Mouse (Mus musculus) liver, embryonic 11.5 days (tissue): ENCODE data around the gene Plcb4. TPM values are rescaled to one million over a fixed set of nuclear protein-coding genes. Genes with fewer than 3 reads are reported as not detected.

Experiments used
- ATAC-seq: fragments of 200-750 bp; cut with Nextera tagmentation; replicated peaks from 2 replicates; pipeline ENCODE4 v1.8.0; 2017; ENCODE audit warnings: moderate number of reproducible peaks, mild to moderate bottlenecking, moderate TSS enrichment, moderate library complexity; ENCODE audit not compliant: low FRiP score
- DNase-seq: peaks from one replicate; pipeline ENCODE4 v3.0.0-alpha.2; 2017; ENCODE audit warnings: low spot score
- H3K27ac ChIP-seq: fragments of 300-500 bp; sonication (generic); 2 replicates; pipeline ENCODE4 v1.5.1; 2014; ENCODE audit warnings: mild to moderate bottlenecking, low read depth, low read length, control low read depth
- H3K27me3 ChIP-seq: fragments of 300-500 bp; sonication (generic); replicated peaks from 2 replicates; pipeline ENCODE4 v1.6.1; 2014; ENCODE audit warnings: low read length, mixed read lengths; ENCODE audit not compliant: control insufficient read depth, insufficient read depth
- H3K36me3 ChIP-seq: fragments of 300-500 bp; sonication (generic); 2 replicates; pipeline ENCODE4 v1.6.1; 2014; ENCODE audit warnings: mild to moderate bottlenecking, low read length, moderate library complexity, mixed read lengths; ENCODE audit not compliant: control insufficient read depth, insufficient read depth
- H3K4me1 ChIP-seq: fragments of 300-500 bp; sonication (generic); replicated peaks from 2 replicates; pipeline ENCODE4 v1.6.1; 2014; ENCODE audit warnings: low read length, mixed read lengths; ENCODE audit not compliant: control insufficient read depth, insufficient read depth
- H3K4me2 ChIP-seq: fragments of 300-500 bp; sonication (generic); 2 replicates; pipeline ENCODE4 v1.6.1; 2014; ENCODE audit warnings: mild to moderate bottlenecking, control low read depth, moderate library complexity
- H3K4me3 ChIP-seq: fragments of 300-500 bp; sonication (generic); 2 replicates; pipeline ENCODE4 v1.5.1; 2014; ENCODE audit warnings: low read depth, low read length, control low read depth
- H3K9ac ChIP-seq: fragments of 300-500 bp; sonication (generic); 2 replicates; pipeline ENCODE4 v1.6.1; 2014; ENCODE audit warnings: low read depth, low read length, control low read depth
- H3K9me3 ChIP-seq: fragments of 300-500 bp; sonication (generic); 2 replicates; pipeline ENCODE4 v1.6.1; 2016; ENCODE audit warnings: low read length, inconsistent platforms, mixed read lengths; ENCODE audit not compliant: control insufficient read depth
- WGBS: fragments of 180-500 bp; shearing (Covaris S2); extraction: QIAGEN DNeasy Blood & Tissue Kit; methylation state at CpG from one replicate; pipeline ENCODE4 v1.1.7; 2014; 5-methylcytosine and 5-hydroxymethylcytosine counted together
- polyA plus RNA-seq: library from polyadenylated mRNA; unstranded; fragments of >200 nt; fragmentation: Nextera tagmentation; extraction: Ambion mirVana; gene quantifications from 2 replicates; pipeline ENCODE4 v1.2.1, GENCODE M21; 2014

The Plcb4 gene
- polyA plus RNA-seq, 1 experiment from 2014 or later = 10.3 TPM

GRCm38 (mm10) chr2:135995196-135995595, 336.4 kb downstream of the Plcb4 start:
- Histone ChIP-seq H3K27ac (no peak overlapping the region), H3K9ac (no peak overlapping the region), H3K36me3 (no peaks in the 10 kb centered on the region), H3K4me1 (no peaks in the 10 kb centered on the region), H3K4me2 (no peak overlapping the region), H3K27me3 (no peaks in the 10 kb centered on the region), H3K9me3 (no peaks in the 10 kb centered on the region), H3K4me3 (no peak overlapping the region)
- DNase-seq (no peak), ATAC-seq (no peak)
- WGBS = 82% methylated on average over 4 of the region's 4 CpGs

GRCm38 (mm10) chr2:135996936-135997335, 338.1 kb downstream of the Plcb4 start:
- 85% methylated on average over 6 of the region's 6 CpGs for WGBS
- H3K4me1 ChIP-seq = no peaks in the 10 kb centered on the region
- ATAC-seq = no peak

GRCm38 (mm10) chr2:135997361-135998150, 338.7 kb downstream of the Plcb4 start:
- H3K9me3 ChIP-seq = no peaks in the 10 kb centered on the region
- no peak overlapping the region for H3K9ac ChIP-seq
- ATAC-seq = no peak
- H3K36me3 ChIP-seq = no peaks in the 10 kb centered on the region
- no peaks in the 10 kb centered on the region for H3K4me1 ChIP-seq
- WGBS = 91% methylated on average over 18 of the region's 18 CpGs
- DNase-seq = no peak
- H3K4me3 ChIP-seq = no peak overlapping the region
- no peaks in the 10 kb centered on the region for H3K27me3 ChIP-seq
- H3K27ac ChIP-seq = no peak overlapping the region
- H3K4me2 ChIP-seq = no peak overlapping the region

More at GRCm38 (mm10) chr2:135996936-135997335, 338.1 kb downstream of the Plcb4 start:
- no peaks in the 10 kb centered on the region for H3K36me3 ChIP-seq
- DNase-seq = no peak
- no peaks in the 10 kb centered on the region for H3K9me3 ChIP-seq
- no peak overlapping the region for H3K9ac ChIP-seq
- H3K4me2 ChIP-seq = no peak overlapping the region
- H3K27ac ChIP-seq = no peak overlapping the region
- no peaks in the 10 kb centered on the region for H3K27me3 ChIP-seq
- H3K4me3 ChIP-seq = no peak overlapping the region

GRCm38 (mm10) chr2:135998886-135999285, 340.1 kb downstream of the Plcb4 start:
- H3K9ac ChIP-seq = no peak overlapping the region
- H3K4me2 ChIP-seq = no peak overlapping the region
- no peaks in the 10 kb centered on the region for H3K27me3 ChIP-seq
- no peak overlapping the region for H3K27ac ChIP-seq
- H3K9me3 ChIP-seq = no peaks in the 10 kb centered on the region
- DNase-seq = no peak
- H3K4me3 ChIP-seq = no peak overlapping the region
- 90% methylated on average over 7 of the region's 7 CpGs for WGBS
- no peaks in the 10 kb centered on the region for H3K36me3 ChIP-seq
- ATAC-seq = no peak
- no peaks in the 10 kb centered on the region for H3K4me1 ChIP-seq

- Histone ChIP-seq H3K9ac (no peak overlapping the region), H3K4me1 (no peaks in the 10 kb centered on the region), H3K4me2 (no peak overlapping the region), H3K4me3 (no peak overlapping the region), H3K27ac (no peak overlapping the region), H3K27me3 (no peaks in the 10 kb centered on the region), H3K36me3 (no peaks in the 10 kb centered on the region), H3K9me3 (no peaks in the 10 kb centered on the region)
- ATAC-seq (no peak), DNase-seq (no peak)
- 85% methylated on average over 1 of the region's 1 CpGs for WGBS
Observed at GRCm38 (mm10) chr2:135999361-135999760, 340.6 kb downstream of the Plcb4 start.

- Histone ChIP-seq H3K9ac (no peak overlapping the region), H3K4me2 (no peak overlapping the region), H3K4me1 (no peaks in the 10 kb centered on the region), H3K36me3 (no peaks in the 10 kb centered on the region), H3K9me3 (no peaks in the 10 kb centered on the region), H3K27me3 (no peaks in the 10 kb centered on the region), H3K27ac (no peak overlapping the region), H3K4me3 (no peak overlapping the region)
- 78% methylated on average over 5 of the region's 5 CpGs for WGBS
- ATAC-seq (no peak), DNase-seq (no peak)
Observed at GRCm38 (mm10) chr2:136000933-136001332, 342.1 kb downstream of the Plcb4 start.

GRCm38 (mm10) chr2:136002118-136002517, 343.3 kb downstream of the Plcb4 start:
- Histone ChIP-seq H3K9me3 (no peaks in the 10 kb centered on the region), H3K9ac (no peak overlapping the region), H3K36me3 (no peaks in the 10 kb centered on the region), H3K4me1 (no peaks in the 10 kb centered on the region), H3K27me3 (no peaks in the 10 kb centered on the region), H3K4me2 (no peak overlapping the region), H3K27ac (no peak overlapping the region), H3K4me3 (no peak overlapping the region)
- 56% methylated on average over 7 of the region's 7 CpGs for WGBS
- DNase-seq = no peak
- ATAC-seq = no peak

GRCm38 (mm10) chr2:136003836-136004235, 345.0 kb downstream of the Plcb4 start:
- 69% methylated on average over 1 of the region's 1 CpGs for WGBS
- Histone ChIP-seq H3K36me3 (no peaks in the 10 kb centered on the region), H3K9me3 (no peaks in the 10 kb centered on the region), H3K27me3 (no peaks in the 10 kb centered on the region), H3K27ac (no peak overlapping the region), H3K4me1 (no peaks in the 10 kb centered on the region), H3K4me3 (no peak overlapping the region), H3K9ac (no peak overlapping the region), H3K4me2 (no peak overlapping the region)
- no peak for ATAC-seq
- DNase-seq = no peak

- DNase-seq (no peak), ATAC-seq (no peak)
- Histone ChIP-seq H3K9ac (no peak overlapping the region), H3K9me3 (no peaks in the 10 kb centered on the region), H3K4me3 (no peak overlapping the region), H3K36me3 (no peaks in the 10 kb centered on the region), H3K4me1 (no peaks in the 10 kb centered on the region), H3K27me3 (no peaks in the 10 kb centered on the region), H3K27ac (no peak overlapping the region), H3K4me2 (no peak overlapping the region)
- 91% methylated on average over 5 of the region's 5 CpGs for WGBS
Observed at GRCm38 (mm10) chr2:136006280-136006679, 347.5 kb downstream of the Plcb4 start.
